Mouse (Mus musculus) thymus, adult 2 months (tissue): ENCODE data around the gene Mrps15. TPM values are rescaled to one million over a fixed set of nuclear protein-coding genes. Genes with fewer than 3 reads are reported as not detected.

Source experiments
- DNase-seq: peaks from one replicate; pipeline ENCODE4 v3.0.0; 2021
- H3K27ac ChIP-seq: fragments of 200-500 bp; 2 replicates; pipeline ENCODE4 v1.5.1; 2012; ENCODE audit warnings: low read length, control low read depth; ENCODE audit not compliant: control insufficient read depth, insufficient read depth
- H3K27me3 ChIP-seq: fragments of 200-500 bp; 2 replicates; pipeline ENCODE4 v1.6.1; 2012; ENCODE audit warnings: mild to moderate bottlenecking, low read length, moderate library complexity, mixed read lengths; ENCODE audit not compliant: control insufficient read depth, insufficient read depth
- H3K36me3 ChIP-seq: fragments of 200-500 bp; 2 replicates; pipeline ENCODE4 v1.6.1; 2012; ENCODE audit warnings: mild to moderate bottlenecking, low read length, moderate library complexity; ENCODE audit not compliant: control insufficient read depth, insufficient read depth
- H3K4me1 ChIP-seq: fragments of 200-500 bp; replicated peaks from 2 replicates; pipeline ENCODE4 v1.6.1; 2012; ENCODE audit warnings: low read length; ENCODE audit not compliant: control insufficient read depth, insufficient read depth
- H3K4me3 ChIP-seq: fragments of 200-500 bp; 2 replicates; pipeline ENCODE4 v1.5.1; 2012; ENCODE audit warnings: mild to moderate bottlenecking, low read length, control low read depth, moderate library complexity; ENCODE audit not compliant: control insufficient read depth, insufficient read depth
- CTCF ChIP-seq: fragments of 200-500 bp; IDR thresholded peaks from 2 replicates; pipeline ENCODE4 v1.5.1; 2012; ENCODE audit warnings: mild to moderate bottlenecking, control low read depth, low read length, moderate library complexity, borderline replicate concordance; ENCODE audit not compliant: control insufficient read depth, poor library complexity, insufficient read depth; ENCODE audit errors: extremely low read depth
- POLR2A ChIP-seq: fragments of 200-500 bp; IDR thresholded peaks from 2 replicates; pipeline ENCODE4 v1.6.1; 2012; ENCODE audit warnings: mild to moderate bottlenecking, low read length, control low read depth, moderate library complexity; ENCODE audit not compliant: control insufficient read depth, poor library complexity, insufficient read depth; ENCODE audit errors: extremely low read depth
- WGBS: fragments of 180-500 bp; shearing (Covaris S2); methylation state at CpG from one replicate; pipeline ENCODE4 v1.1.7; 2018; 5-methylcytosine and 5-hydroxymethylcytosine counted together
- polyA plus RNA-seq: library from polyadenylated mRNA; depleted of rRNA; stranded (reverse); fragments of >200 nt; gene quantifications from 2 replicates; pipeline ENCODE4 v1.2.3, GENCODE M21; 2012; rRNA removed

Gene Mrps15
- 56.2 and 70.7 TPM in 2 replicates for polyA plus RNA-seq

GRCm38 (mm10) chr4:126046851-126047585, at the start of gene Mrps15:
TSS of gene Mrps15 (plus strand) at chr4:126046925.
- WGBS = under 1% methylated on average over 56 of the region's 56 CpGs
- 0 out of 2 replicates have a peak, but pooled peaks cover 5% of the 10 kb centered on the region for H3K36me3 ChIP-seq
- H3K4me1 ChIP-seq = peaks cover 9% of the 10 kb centered on the region
- peak within 1 kb of the TSS; percentile 20; the same call in 1 of the 2 replicates for H3K27ac ChIP-seq
- peak; percentile 70 for DNase-seq
- H3K4me3 ChIP-seq = peak within 1 kb of the TSS; percentile 72
- 0 out of 2 replicates have a peak, but pooled peaks have one; percentile 43 for TF ChIP-seq CTCF
- peak; percentile 54 for TF ChIP-seq POLR2A
- no peaks in the 10 kb centered on the region for H3K27me3 ChIP-seq

GRCm38 (mm10) chr4:125997826-125998225, 48.9 kb upstream of the Mrps15 start:
- Histone ChIP-seq H3K4me1 (no peaks in the 10 kb centered on the region), H3K4me3 (no peak overlapping the region), H3K27me3 (no peaks in the 10 kb centered on the region), H3K36me3 (no peaks in the 10 kb centered on the region), H3K27ac (no peak overlapping the region)
- WGBS = 86% methylated on average over 2 of the region's 2 CpGs
- TF ChIP-seq CTCF = no peak
- TF ChIP-seq POLR2A = no peak
- no peak for DNase-seq

- no peak for DNase-seq
- Histone ChIP-seq H3K36me3 (no peaks in the 10 kb centered on the region), H3K4me3 (no peak overlapping the region), H3K4me1 (no peaks in the 10 kb centered on the region), H3K27me3 (no peaks in the 10 kb centered on the region), H3K27ac (no peak overlapping the region)
- TF ChIP-seq POLR2A (no peak), CTCF (no peak)
- WGBS = 93% methylated on average over 12 of the region's 12 CpGs
Observed at GRCm38 (mm10) chr4:126001311-126002199, 45.2 kb upstream of the Mrps15 start.

- 89% methylated on average over 7 of the region's 7 CpGs for WGBS
- TF ChIP-seq CTCF = no peak
- no peak for TF ChIP-seq POLR2A
- H3K36me3 ChIP-seq = no peaks in the 10 kb centered on the region
- H3K27me3 ChIP-seq = no peaks in the 10 kb centered on the region
- no peak overlapping the region for H3K4me3 ChIP-seq
- H3K4me1 ChIP-seq = no peaks in the 10 kb centered on the region
- no peak overlapping the region for H3K27ac ChIP-seq
- no peak for DNase-seq
Observed at GRCm38 (mm10) chr4:126017676-126018332, 28.9 kb upstream of the Mrps15 start.

GRCm38 (mm10) chr4:126018966-126019538, 27.7 kb upstream of the Mrps15 start:
- H3K4me1 ChIP-seq = no peaks in the 10 kb centered on the region
- no peaks in the 10 kb centered on the region for H3K36me3 ChIP-seq
- TF ChIP-seq CTCF (no peak), POLR2A (no peak)
- no peaks in the 10 kb centered on the region for H3K27me3 ChIP-seq
- DNase-seq = no peak
- 83% methylated on average over 11 of the region's 11 CpGs for WGBS
- no peak overlapping the region for H3K27ac ChIP-seq
- H3K4me3 ChIP-seq = no peak overlapping the region

- Histone ChIP-seq H3K4me1 (no peaks in the 10 kb centered on the region), H3K27me3 (no peaks in the 10 kb centered on the region), H3K27ac (no peak within 1 kb of the TSS), H3K36me3 (no peaks in the 10 kb centered on the region), H3K4me3 (no peak within 1 kb of the TSS)
- no peak for DNase-seq
- WGBS = 15% methylated on average over 16 of the region's 16 CpGs
- no peak for TF ChIP-seq POLR2A
- TF ChIP-seq CTCF = no peak
Observed at GRCm38 (mm10) chr4:126024303-126024900, 22.3 kb upstream of the Mrps15 start, which contains the start of gene Csf3r. TSS of gene Csf3r (plus strand) at chr4:126024550.
